Comparison of ENCODE assay signal across 22 mouse cellular contexts in the genomic region with DNA sequence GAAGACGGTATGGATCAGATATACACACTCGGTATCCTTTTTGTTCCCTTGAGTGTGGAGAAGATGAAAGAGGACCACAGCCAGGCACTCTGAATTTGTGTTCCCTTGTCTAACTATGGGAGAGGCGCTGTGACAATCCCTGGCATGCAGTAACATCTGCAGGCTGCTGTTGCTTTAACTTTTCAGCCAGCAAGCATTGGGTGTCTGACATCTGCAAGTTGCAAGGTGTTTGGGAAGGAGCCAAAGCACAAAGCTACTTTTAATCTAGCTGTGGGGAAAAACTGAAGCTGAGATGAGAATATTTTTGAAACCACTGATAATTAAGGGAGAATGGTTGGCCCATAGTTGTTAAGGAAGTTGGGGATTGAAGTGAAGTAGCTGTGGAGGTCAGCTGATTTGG.
"Had no signal": no experiment of that assay in that cellular context is flagged by ENCODE, and none has a peak within 500 bp of the region (broad histone marks: within the 10 kb centered on the region; RNA-seq: fewer than 3 reads in every experiment).

No protein-coding gene starts in this region.

- ATAC-seq: intestine, postnatal 0 days; liver, embryonic 12.5 days; midbrain, embryonic 15.5 days had no signal

- H3K4me3 ChIP-seq: layer of hippocampus, adult 2 months; limb, embryonic 10.5 days; limb, embryonic 13.5 days; liver, embryonic 12.5 days; liver, embryonic 15.5 days; lung, embryonic 15.5 days; midbrain, embryonic 12.5 days; midbrain, embryonic 15.5 days; neural tube, embryonic 13.5 days; stomach, embryonic 15.5 days had no signal

- H3K36me3 ChIP-seq: limb, embryonic 10.5 days; limb, embryonic 13.5 days; liver, embryonic 12.5 days; liver, embryonic 15.5 days; lung, embryonic 15.5 days; midbrain, embryonic 12.5 days; midbrain, embryonic 15.5 days; neural tube, embryonic 13.5 days; stomach, embryonic 15.5 days had no signal

- H3K4me1 ChIP-seq: limb, embryonic 10.5 days; limb, embryonic 13.5 days; lung, embryonic 15.5 days; midbrain, embryonic 12.5 days; midbrain, embryonic 15.5 days; neural tube, embryonic 13.5 days; stomach, embryonic 15.5 days had no signal

- H3K9ac ChIP-seq: limb, embryonic 13.5 days; liver, embryonic 12.5 days; liver, embryonic 15.5 days; lung, embryonic 15.5 days; midbrain, embryonic 12.5 days; midbrain, embryonic 15.5 days; neural tube, embryonic 13.5 days; stomach, embryonic 15.5 days had no signal

- H3K27ac ChIP-seq: kidney, postnatal 0 days; layer of hippocampus, adult 2 months; limb, embryonic 10.5 days; limb, embryonic 13.5 days; liver, embryonic 12.5 days; liver, embryonic 15.5 days; lung, embryonic 15.5 days; midbrain, embryonic 12.5 days; midbrain, embryonic 15.5 days; neural tube, embryonic 13.5 days; stomach, embryonic 15.5 days had no signal

- H3K27me3 ChIP-seq: limb, embryonic 13.5 days; liver, embryonic 12.5 days; liver, embryonic 15.5 days; lung, embryonic 15.5 days; midbrain, embryonic 12.5 days; midbrain, embryonic 15.5 days; neural tube, embryonic 13.5 days; stomach, embryonic 15.5 days had no signal

- DNase-seq: kidney, adult 2 months; kidney, postnatal 25 days; layer of hippocampus, adult 9-11 months; liver; lung, postnatal 36 days; retina, postnatal 1 day; right cerebral cortex, postnatal 25 days; spleen, adult 18-20 months; thymus, adult 18-20 months; thymus, postnatal 4 days had no signal

- H3K9me3 ChIP-seq: limb, embryonic 10.5 days; limb, embryonic 13.5 days; liver, embryonic 12.5 days; liver, embryonic 15.5 days; lung, embryonic 15.5 days; midbrain, embryonic 12.5 days; midbrain, embryonic 15.5 days; neural tube, embryonic 13.5 days; stomach, embryonic 15.5 days had no signal

- H3K4me2 ChIP-seq: limb, embryonic 13.5 days; liver, embryonic 12.5 days; liver, embryonic 15.5 days; lung, embryonic 15.5 days; midbrain, embryonic 12.5 days; midbrain, embryonic 15.5 days; neural tube, embryonic 13.5 days; stomach, embryonic 15.5 days had no signal
